Mouse (Mus musculus) thymus, postnatal 36 days (tissue): ENCODE measurements at regions not wholly inside any gene's neighbourhood (a gene's known extent, or its start where the extent isn't known, plus 50 kb on each side); places are given as distances from the start of the nearest gene placed in this dataset.

Source experiments
- DNase-seq, 2 experiments: peaks; one replicate each; pipeline ENCODE4 v3.0.0; 2022; ENCODE audit warnings: mixed read lengths in 2 of 2

DNA sequence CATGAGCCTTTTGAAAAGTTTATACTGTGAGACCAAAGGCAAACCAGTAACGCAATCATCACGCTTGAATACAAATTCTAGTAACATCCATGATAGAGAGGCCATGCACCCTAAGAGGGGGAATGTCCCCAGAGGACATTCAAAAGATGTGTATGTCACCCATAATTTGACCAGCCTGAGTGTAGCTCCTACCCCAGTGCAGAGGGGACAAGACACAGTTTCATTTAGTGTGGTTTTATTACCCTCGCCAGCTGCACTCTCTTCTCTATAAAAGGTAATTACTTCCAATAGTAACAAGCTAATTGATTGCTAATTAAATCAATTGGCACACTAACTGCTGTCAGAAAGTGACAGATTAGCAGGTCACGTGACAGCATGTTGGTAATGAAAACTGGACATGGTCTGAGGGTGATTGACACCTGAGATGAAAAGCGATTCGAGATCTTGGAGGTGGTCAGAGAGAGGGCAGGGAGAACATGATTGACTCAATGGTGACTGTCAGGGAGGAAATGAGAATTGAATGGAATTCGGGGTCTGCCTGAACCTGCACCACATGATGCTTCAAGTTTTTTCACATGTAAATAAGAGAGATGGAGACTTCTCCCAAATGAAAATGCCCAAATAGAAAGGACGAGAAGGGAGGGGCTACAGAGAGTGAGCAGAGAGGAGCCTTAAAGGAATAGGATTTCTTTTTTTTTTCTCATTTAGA is 309.9 kb downstream of the En1 start:
- no peak for DNase-seq

DNA sequence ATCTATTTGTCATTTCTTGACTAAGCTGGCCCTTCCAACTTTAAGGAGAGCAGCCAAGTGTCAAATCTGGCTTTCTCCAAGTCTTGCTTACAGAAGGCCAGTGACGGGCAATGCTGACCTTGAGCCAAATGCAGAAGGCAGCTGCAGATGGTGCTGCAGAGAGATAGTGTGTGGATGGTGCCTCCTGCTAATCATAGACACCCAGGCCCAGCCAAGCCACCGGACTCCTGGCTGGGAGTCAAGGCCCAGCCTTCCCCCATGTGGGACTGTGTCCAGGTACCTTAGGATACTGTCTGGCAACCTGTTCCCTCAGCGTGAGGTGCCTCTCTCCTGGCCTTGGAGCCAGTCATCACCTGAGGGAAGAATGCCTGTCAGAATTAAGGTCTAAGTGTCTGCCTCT is 319.3 kb downstream of the En1 start:
- DNase-seq: no peak

DNA sequence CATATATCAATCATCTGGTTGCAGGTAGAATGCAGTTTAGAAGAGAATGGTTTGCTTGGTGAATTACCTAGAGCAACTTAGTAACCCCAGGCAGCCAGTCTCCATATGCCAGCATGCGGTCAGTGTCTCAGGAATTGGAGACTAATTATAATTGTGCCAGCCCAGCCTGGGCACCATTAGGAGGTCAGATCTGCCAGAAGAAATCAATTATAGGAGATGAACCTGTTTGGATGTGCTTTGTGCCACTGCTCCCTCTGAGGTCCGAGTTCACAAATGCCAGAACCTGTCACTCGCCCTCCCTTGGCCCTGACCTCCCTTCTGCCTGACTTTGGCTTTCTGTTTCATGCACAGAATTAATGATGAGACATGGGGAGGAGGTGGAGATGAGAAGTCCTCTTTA is 323.1 kb downstream of the En1 start:
- DNase-seq: no peak

DNA sequence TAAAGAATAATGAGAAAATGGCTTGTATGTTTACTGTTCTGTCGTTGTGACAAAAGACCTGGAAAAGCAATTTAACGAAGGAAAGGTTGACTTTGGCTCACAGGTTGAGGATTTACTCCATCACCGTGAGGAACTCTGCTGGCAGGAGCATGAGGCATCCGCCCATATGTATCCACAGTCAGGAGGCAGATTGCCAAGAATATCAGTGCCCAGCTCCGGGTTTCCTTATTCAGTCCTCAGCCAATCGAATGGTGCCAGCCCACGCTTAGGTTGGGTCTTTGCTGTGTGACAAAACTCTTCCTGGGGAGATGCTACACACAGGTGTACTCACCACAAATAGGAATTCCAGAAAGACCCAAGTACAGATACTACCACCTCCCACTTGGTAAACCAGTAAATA is 327.9 kb downstream of the En1 start:
- no peak for DNase-seq

DNA sequence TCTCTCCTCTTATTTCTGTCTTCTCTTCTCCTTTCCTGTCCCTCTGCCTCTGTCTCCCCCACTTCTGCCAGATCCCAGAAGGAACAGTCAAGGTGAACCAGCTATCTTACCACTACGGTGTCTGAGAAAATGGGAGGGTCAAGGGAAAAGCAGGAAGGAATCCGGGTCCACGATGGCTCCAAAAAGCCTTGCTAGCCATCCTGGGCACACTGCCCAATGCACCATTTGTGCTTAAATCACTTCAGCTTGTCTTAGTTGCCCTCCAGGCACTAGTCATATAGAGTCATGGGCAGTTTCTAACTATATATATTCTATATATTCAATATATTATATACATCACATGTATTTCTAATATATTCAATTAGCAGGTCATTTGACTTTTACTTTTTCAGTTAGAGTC is 333.1 kb downstream of the En1 start:
- no peak for DNase-seq

DNA sequence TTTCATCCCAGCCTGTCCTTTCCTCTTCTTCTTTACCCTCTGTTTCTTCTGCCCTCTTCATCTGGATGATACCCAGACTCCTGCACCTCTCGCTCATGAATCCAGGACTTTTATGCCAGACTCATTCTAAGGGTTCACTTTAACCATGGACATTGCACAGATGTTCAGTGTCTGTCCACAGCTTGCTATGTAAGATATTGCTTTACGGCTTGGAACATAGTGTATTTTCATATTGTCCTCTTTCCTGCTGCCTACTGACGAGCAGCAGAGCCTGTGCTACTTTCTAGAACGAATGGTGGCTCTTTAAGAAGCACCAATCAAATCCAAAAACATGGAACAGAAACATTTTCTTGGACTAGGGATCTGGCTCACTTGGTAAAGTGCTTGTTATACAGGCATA is 341.5 kb downstream of the En1 start:
- DNase-seq: no peak

GRCm38 (mm10) chr1:120946349-120946748 is 344.1 kb downstream of the En1 start:
- DNase-seq: no peak

GRCm38 (mm10) chr1:120961235-120961634 is 359.0 kb downstream of the En1 start:
- DNase-seq: no peak

DNA sequence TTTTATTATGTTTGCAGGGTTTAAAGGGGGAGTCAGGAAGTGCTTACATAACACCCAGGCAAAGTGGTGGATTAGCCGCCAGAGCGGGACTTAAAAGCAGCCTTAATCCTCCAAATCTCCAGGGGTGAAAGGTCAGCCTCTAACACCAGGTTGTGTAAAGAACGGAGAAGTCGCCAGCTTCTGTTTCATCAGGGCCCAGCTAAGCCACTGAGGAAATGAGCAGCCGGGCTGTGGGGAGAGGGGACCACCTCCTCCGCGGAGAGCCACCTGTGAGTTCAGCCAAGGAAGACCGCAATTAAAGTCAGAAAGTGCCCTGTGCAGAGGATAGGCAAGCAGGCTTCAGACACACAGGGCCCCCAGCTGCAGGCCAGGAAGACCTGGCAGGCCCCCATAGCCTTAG is 359.8 kb downstream of the En1 start:
- no peak for DNase-seq

DNA sequence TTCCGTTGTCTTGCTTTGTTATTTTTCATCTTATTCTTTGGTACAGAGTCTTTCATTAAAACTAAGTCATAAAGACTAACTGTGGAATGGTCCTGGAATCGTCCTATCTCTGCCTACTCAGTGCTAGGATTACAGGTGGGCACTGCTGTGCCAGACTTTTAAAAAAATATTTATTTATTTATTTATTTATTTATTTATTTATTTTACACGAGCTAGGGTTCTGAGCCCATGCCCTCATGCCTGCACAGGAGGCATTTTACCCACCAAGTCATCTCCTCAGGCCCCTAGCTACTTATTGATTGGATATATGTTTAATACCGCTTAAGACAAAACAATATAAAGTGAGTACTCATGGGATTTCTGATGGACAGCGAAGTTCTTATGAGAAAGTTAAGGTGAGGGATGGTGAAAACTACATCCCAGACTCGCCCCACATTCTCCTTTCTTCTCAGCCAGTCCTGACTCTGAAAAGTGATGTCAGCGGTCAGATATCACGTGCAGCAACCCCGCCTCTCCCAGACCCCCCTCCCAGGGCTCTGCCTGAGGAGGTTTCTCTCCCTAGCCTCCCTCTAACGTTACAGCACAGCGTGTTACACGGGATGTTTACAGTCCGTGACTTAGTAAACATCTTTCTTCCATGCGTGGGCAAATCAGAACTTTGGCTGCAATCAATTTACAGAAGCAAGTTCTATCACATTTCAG is 361.4 kb downstream of the En1 start:
- DNase-seq: no peak

- DNase-seq: no peak
Observed at GRCm38 (mm10) chr1:120964179-120964517, 361.9 kb downstream of the En1 start.

- no peak for DNase-seq
Observed at GRCm38 (mm10) chr1:120966132-120966531, 363.9 kb downstream of the En1 start.

GRCm38 (mm10) chr1:120974661-120975060 is 357.7 kb downstream of the Insig2 start:
- DNase-seq: no peak

DNA sequence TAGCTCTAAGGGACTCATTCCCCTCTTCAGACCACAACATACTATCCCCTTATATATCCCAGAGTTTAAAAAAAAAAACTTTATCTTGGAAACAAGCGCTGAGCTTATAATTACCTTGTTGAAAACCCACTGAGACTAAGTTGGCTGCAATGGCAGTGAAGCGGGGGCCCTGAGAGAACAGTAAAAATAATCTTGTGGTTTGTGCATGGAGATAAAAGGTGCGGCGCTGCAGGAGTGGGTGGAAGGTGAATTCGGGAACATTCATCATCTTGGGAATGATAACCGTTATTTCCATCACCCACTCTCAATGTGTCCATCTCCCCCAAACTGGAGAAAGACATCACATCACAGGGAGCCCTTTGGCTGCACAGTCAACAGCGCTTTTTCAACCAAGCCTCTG is 327.9 kb downstream of the Insig2 start:
- DNase-seq: no peak

DNA sequence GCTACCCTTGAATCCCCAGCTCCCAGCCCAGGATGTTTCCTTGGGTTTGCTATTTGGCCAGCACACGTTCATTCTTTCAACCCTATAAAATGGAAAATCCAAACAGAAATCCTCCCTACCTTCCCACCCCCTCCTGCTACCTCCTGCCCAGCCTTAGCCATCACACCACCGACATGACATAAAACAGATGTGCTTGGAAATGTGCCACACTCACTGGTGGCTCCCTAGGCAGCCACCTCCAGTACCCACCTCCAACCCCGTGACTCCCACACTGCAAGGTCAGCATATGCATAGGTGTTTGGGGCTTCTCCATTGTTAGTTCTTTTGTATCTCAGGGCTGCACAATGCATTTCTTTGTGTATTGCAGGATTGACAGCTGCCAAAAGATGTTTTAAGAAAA is 327.2 kb downstream of the Insig2 start:
- DNase-seq: no peak

DNA sequence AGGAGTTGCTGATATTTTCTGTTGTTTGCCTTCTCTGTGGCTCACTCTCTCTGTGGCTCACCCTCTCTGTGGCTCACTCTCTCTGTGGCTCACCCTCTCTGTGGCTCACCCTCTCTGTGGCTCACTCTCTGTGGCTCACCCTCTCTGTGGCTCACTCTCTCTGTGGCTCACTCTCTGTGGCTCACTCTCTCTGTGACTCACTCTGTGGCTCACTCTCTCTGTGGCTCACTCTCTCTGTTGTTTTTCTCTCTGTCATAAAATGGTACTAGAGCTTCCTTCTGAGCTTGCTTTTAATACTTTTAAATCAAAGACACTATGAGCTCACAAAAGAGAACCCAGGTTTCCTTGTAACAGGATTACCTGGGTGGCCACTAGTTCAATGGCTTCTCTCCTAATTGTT is 320.3 kb downstream of the Insig2 start:
- no peak for DNase-seq

GRCm38 (mm10) chr1:121013839-121014503 is 318.4 kb downstream of the Insig2 start:
- DNase-seq: no peak

DNA sequence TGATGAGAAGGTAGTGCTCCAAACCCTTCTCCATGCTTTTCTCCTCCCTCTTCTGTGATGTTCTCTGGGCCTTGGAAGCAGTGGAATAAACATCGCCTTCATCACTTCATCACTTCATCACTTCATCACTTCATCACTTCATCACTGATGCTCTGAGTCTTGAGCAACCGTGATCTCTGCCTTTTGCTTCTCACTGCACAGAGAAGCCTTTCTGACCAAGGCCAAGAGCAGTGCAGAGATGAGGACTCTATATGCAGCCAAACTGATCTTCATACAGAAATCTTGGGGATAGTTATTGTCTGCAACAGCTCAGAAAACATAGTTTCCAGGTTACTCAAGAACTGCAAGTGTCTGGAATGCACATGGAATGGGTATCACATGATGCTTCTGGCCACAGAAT is 303.0 kb downstream of the Insig2 start:
- no peak for DNase-seq

DNA sequence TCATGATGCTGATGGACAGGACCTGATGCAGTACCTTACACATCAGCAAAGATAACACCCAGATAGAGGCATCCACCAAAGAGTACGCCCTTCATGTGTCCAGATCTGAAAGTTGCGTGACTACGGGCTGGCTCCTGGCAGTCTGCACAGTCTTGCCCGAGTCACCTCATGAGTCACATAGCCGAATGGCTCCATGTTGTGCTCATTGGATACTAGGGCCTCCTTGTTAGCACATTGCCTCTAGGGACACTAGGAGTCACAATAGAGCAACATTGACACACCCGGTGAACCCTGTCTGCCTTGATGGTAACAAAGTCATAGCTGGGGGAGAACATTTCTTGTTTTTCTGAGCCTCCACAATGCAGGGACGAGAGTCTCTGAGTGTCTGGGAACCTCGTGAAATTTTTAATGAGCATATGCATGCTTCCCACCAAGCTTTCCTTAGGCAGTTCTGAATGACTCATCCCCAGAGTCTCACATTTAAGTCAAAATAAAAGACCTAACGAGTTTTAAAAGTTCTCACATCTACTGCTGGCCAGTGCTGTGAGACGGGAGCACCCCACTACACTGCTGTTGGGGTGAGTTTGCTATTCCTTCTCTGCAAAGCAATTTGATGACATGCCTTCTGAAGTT is 297.5 kb downstream of the Insig2 start:
- no peak for DNase-seq

DNA sequence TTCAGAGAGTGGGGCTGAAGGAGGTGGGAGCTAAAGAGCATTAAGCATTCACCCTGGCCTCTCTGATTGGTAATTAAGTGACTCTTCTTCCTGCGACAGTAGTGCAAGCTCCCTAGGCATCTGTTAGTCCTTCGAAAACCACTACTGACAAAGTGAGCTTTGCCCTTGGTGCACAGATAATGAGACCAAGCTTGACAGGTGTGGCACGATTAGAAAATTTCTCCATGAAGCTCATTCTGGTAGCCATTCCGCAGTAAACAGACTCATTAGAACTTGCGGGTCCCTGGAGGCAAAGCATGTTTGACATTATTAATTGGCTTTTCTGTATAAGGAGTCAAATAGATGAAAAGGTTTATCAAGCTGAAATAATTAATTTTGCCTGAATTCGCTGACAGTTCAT is 285.8 kb downstream of the Insig2 start:
- DNase-seq: no peak

- DNase-seq: no peak
Observed at GRCm38 (mm10) chr1:121047406-121047805, 285.0 kb downstream of the Insig2 start.

DNA sequence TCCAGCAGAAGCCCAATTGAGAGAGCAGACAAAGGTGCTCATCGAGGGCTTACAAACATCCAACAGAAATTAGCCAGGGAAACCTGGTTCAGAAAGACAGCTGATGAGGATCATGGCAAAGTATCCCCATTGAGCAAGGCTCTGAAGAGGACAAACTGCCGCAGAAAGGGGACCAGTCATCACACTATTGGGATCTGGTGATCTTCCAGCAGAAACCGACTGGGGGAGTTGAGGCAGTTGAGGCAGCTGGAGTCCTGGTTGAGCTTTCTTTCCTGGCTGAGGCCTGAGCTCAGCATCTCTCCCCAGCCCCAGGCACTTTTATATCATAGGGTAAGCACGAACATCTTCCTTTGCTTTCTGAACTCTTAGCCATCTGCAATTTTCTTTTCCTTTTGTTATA is 282.7 kb downstream of the Insig2 start:
- DNase-seq: no peak

GRCm38 (mm10) chr1:121050695-121051495 is 281.5 kb downstream of the Insig2 start:
- no peak for DNase-seq
